36 mouse cellular contexts compared by ENCODE assay signal in the genomic region with DNA sequence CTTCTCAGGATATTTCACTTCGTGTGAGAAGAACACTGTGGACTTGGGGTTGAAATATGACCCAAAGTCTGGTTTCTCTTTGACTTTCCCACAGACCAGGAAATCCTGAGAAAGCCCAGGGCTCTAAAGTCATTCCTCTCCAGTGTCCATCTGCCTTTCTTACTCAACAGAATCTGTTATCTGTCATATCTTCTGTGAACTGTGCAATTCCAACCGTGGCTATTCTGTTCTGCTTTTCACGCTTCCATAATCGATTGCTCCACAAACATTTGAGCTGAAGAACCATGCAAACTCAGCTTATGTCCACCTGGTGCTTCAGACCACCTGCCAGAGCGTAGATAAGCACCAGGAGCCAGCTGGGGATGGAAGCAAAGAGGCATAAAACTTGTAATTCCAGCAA. TPM values are rescaled to one million over a fixed set of nuclear protein-coding genes. Genes with fewer than 3 reads are reported as not detected.
DNase-seq lines count a peak whose midpoint lies in the region; ATAC-seq and TF ChIP-seq lines count a peak whose summit lies in the region.
"Had no signal": no experiment of that assay in that cellular context is flagged by ENCODE, and none has a peak within 500 bp of the region (broad histone marks: within the 10 kb centered on the region; RNA-seq: fewer than 3 reads in every experiment).

No protein-coding gene starts in this region.

- no peak for TF ChIP-seq CTCF in CH12.LX (conservative IDR thresholded peaks at IDR 0.05 in 1 of 2, IDR thresholded peaks at IDR 0.05 in 1 of 2; ENCODE audit: low read depth in 2 of 2, low read length in 2 of 2)

- no peaks in the 10 kb centered on the region for H3K79me2 ChIP-seq in CH12.LX (replicated peaks; ENCODE audit: control insufficient read depth, extremely low read depth, insufficient read depth, poor library complexity, severe bottlenecking)

- in situ Hi-C loops in CH12.LX (cut with MboI; ENCODE audit: low pct_ligation_motif_present, low pct_unique_long_range_greater_than_20kb, low sequenced_read_pairs): no loop called here

- TF ChIP-seq EP300 in CH12.LX (IDR thresholded peaks at IDR 0.05; ENCODE audit: low read length): no peak

- H3K4me2 ChIP-seq in embryonic facial prominence, embryonic 14.5 days (ENCODE audit: low read depth, low read length): no peak overlapping the region
- peak overlapping the region; percentile 95 for H3K4me2 ChIP-seq in CH12.LX (ENCODE audit: insufficient read depth, low read depth, poor library complexity, severe bottlenecking)
- H3K4me2 ChIP-seq in embryonic facial prominence, embryonic 15.5 days (replicated peaks): no peak overlapping the region
- H3K4me2 ChIP-seq: heart, embryonic 11.5 days; hindbrain, embryonic 14.5 days; limb, embryonic 15.5 days; liver, embryonic 15.5 days; lung, embryonic 14.5 days; midbrain, embryonic 12.5 days; neural tube, embryonic 15.5 days; stomach, embryonic 15.5 days had no signal

- H3K27me3 ChIP-seq in embryonic facial prominence, embryonic 14.5 days (replicated peaks; ENCODE audit: control insufficient read depth, insufficient read depth, low read length): no peaks in the 10 kb centered on the region
- H3K27me3 ChIP-seq in embryonic facial prominence, embryonic 10.5 days (replicated peaks; ENCODE audit: low read depth, poor library complexity, severe bottlenecking): no peaks in the 10 kb centered on the region
- no peaks in the 10 kb centered on the region for H3K27me3 ChIP-seq in CH12.LX (replicated peaks)
- H3K27me3 ChIP-seq in embryonic facial prominence, embryonic 15.5 days: no peaks in the 10 kb centered on the region
- H3K27me3 ChIP-seq: limb, embryonic 15.5 days; liver, embryonic 15.5 days; midbrain, embryonic 12.5 days; neural tube, embryonic 15.5 days; stomach, embryonic 15.5 days had no signal

- DNase-seq in embryonic facial prominence, embryonic 14.5 days (ENCODE audit: low spot score): peak; percentile 61
- DNase-seq in embryonic facial prominence, embryonic 10.5 days (ENCODE audit: low spot score): no peak
- no peak for DNase-seq in CH12.LX (ENCODE audit: extremely low read depth)
- DNase-seq in mesoderm, embryonic 11.5 days (ENCODE audit: low read depth, low spot score): peak; percentile 17
- DNase-seq in adrenal gland, adult (ENCODE audit: inconsistent age in 2 of 2, low spot score in 1 of 2): no peak
- no peak for DNase-seq in natural killer cell, adult 2 months (ENCODE audit: low spot score in 2 of 2)
- DNase-seq: adrenal gland, adult 2 months; adrenal gland, postnatal 36 days; cerebellum, adult 18-20 months; cerebellum, postnatal 10 days; gastrocnemius, postnatal 25 days; heart, adult 18-20 months; heart, postnatal 4 days; kidney, adult 9 months; kidney, postnatal 10 days; layer of hippocampus, adult 9-11 months; lung, embryonic 14.5 days; lung, postnatal 14 days; retina, postnatal 1 day; right cerebral cortex, postnatal 14 days; thymus, postnatal 14 days had no signal

- WGBS in embryonic facial prominence, embryonic 14.5 days: 60% methylated on average over 5 of the region's 5 CpGs
- 68% methylated on average over 5 of the region's 5 CpGs for WGBS in embryonic facial prominence, embryonic 10.5 days
- 41% methylated on average over 5 of the region's 5 CpGs for WGBS in embryonic facial prominence, embryonic 15.5 days

- no peaks in the 10 kb centered on the region for H3K9me3 ChIP-seq in embryonic facial prominence, embryonic 14.5 days (ENCODE audit: control insufficient read depth, low read length)
- no peaks in the 10 kb centered on the region for H3K9me3 ChIP-seq in embryonic facial prominence, embryonic 10.5 days
- no peaks in the 10 kb centered on the region for H3K9me3 ChIP-seq in CH12.LX (replicated peaks; ENCODE audit: low read length)
- H3K9me3 ChIP-seq in embryonic facial prominence, embryonic 15.5 days (replicated peaks): no peaks in the 10 kb centered on the region
- H3K9me3 ChIP-seq: limb, embryonic 15.5 days; liver, embryonic 15.5 days; midbrain, embryonic 12.5 days; neural tube, embryonic 15.5 days; stomach, embryonic 15.5 days had no signal

- H3K36me3 ChIP-seq in embryonic facial prominence, embryonic 14.5 days (ENCODE audit: control insufficient read depth, insufficient read depth, low read length): no peaks in the 10 kb centered on the region
- H3K36me3 ChIP-seq in embryonic facial prominence, embryonic 10.5 days (replicated peaks): no peaks in the 10 kb centered on the region
- no peaks in the 10 kb centered on the region for H3K36me3 ChIP-seq in CH12.LX (replicated peaks in 1 of 2; ENCODE audit: control insufficient read depth in 1 of 2, insufficient read depth in 1 of 2, low read length in 1 of 2)
- H3K36me3 ChIP-seq in embryonic facial prominence, embryonic 15.5 days: no peaks in the 10 kb centered on the region
- H3K36me3 ChIP-seq: limb, embryonic 15.5 days; liver, embryonic 15.5 days; midbrain, embryonic 12.5 days; neural tube, embryonic 15.5 days; stomach, embryonic 15.5 days had no signal

- H3K27ac ChIP-seq in embryonic facial prominence, embryonic 14.5 days (replicated peaks; ENCODE audit: low read depth, low read length): no peak overlapping the region
- no peak overlapping the region for H3K27ac ChIP-seq in embryonic facial prominence, embryonic 10.5 days (replicated peaks)
- peak overlapping the region; percentile 55; the same call in 1 of the 2 replicates for H3K27ac ChIP-seq in CH12.LX (ENCODE audit: insufficient read depth, low read depth)
- no peak overlapping the region for H3K27ac ChIP-seq in embryonic facial prominence, embryonic 15.5 days (replicated peaks)
- H3K27ac ChIP-seq: hindbrain, embryonic 14.5 days; limb, embryonic 15.5 days; liver, embryonic 15.5 days; midbrain, embryonic 12.5 days; neural tube, embryonic 15.5 days; stomach, embryonic 15.5 days had no signal

- peak; percentile 57; the same call in 1 of the 2 replicates for ATAC-seq in embryonic facial prominence, embryonic 14.5 days (ENCODE audit: low read depth)
- 0 out of 2 replicates have a peak, but pooled peaks have one; percentile 34 for ATAC-seq in embryonic facial prominence, embryonic 15.5 days (ENCODE audit: insufficient number of reproducible peaks, low FRiP score, low TSS enrichment, low read depth)
- ATAC-seq: forebrain, embryonic 14.5 days; intestine, postnatal 0 days had no signal

- dilution Hi-C loops in CH12.LX (cut with MboI; ENCODE audit: extremely low pct_ligation_motif_present, extremely low pct_unique_long_range_greater_than_20kb, low sequenced_read_pairs): no loop called here

- no peak for TF ChIP-seq RAD21 in CH12.LX (IDR thresholded peaks at IDR 0.05; ENCODE audit: low read depth, low read length)

- TF ChIP-seq POLR2A in CH12.LX (IDR thresholded peaks at IDR 0.05; ENCODE audit: low read depth, low read length): no peak

- H3K4me1 ChIP-seq in embryonic facial prominence, embryonic 14.5 days (ENCODE audit: control insufficient read depth, insufficient read depth, low read length): no peaks in the 10 kb centered on the region
- H3K4me1 ChIP-seq in embryonic facial prominence, embryonic 10.5 days: no peaks in the 10 kb centered on the region
- peaks cover 0 to 3% of the 10 kb centered on the region in 2 experiments; a peak in 1 of 4 replicates for H3K4me1 ChIP-seq in CH12.LX (ENCODE audit: control insufficient read depth in 1 of 2, insufficient read depth in 2 of 2)
- no peaks in the 10 kb centered on the region for H3K4me1 ChIP-seq in embryonic facial prominence, embryonic 15.5 days
- H3K4me1 ChIP-seq: limb, embryonic 15.5 days; liver, embryonic 15.5 days; midbrain, embryonic 12.5 days; neural tube, embryonic 15.5 days; stomach, embryonic 15.5 days had no signal

- H3K9ac ChIP-seq in embryonic facial prominence, embryonic 14.5 days (ENCODE audit: low read depth, low read length): no peak overlapping the region
- peak overlapping the region; percentile 56; the same call in 1 of the 2 replicates for H3K9ac ChIP-seq in CH12.LX (ENCODE audit: insufficient read depth, low read depth)
- H3K9ac ChIP-seq in embryonic facial prominence, embryonic 15.5 days: no peak overlapping the region
- H3K9ac ChIP-seq: hindbrain, embryonic 14.5 days; limb, embryonic 15.5 days; liver, embryonic 15.5 days; lung, embryonic 14.5 days; midbrain, embryonic 12.5 days; neural tube, embryonic 15.5 days; stomach, embryonic 15.5 days had no signal

- no peak overlapping the region for H3K4me3 ChIP-seq in embryonic facial prominence, embryonic 14.5 days (ENCODE audit: low read depth, low read length)
- H3K4me3 ChIP-seq in embryonic facial prominence, embryonic 10.5 days: no peak overlapping the region
- no peak overlapping the region for H3K4me3 ChIP-seq in CH12.LX (replicated peaks in 1 of 3; ENCODE audit: low read depth in 2 of 3, low read length in 2 of 3, poor library complexity in 1 of 3)
- no peak overlapping the region for H3K4me3 ChIP-seq in embryonic facial prominence, embryonic 15.5 days (replicated peaks)
- H3K4me3 ChIP-seq: limb, embryonic 15.5 days; liver, embryonic 15.5 days; midbrain, embryonic 12.5 days; myocyte; neural tube, embryonic 15.5 days; stomach, embryonic 15.5 days had no signal

TF ChIP-seq in CH12.LX, 34 proteins besides CTCF, POLR2A, EP300 and RAD21 (continues in another document):
- TF ChIP-seq USF1 (IDR thresholded peaks at IDR 0.05; ENCODE audit: low read depth, low read length) (no peak), MXI1 (IDR thresholded peaks at IDR 0.05; ENCODE audit: low read depth, low read length) (no peak), IRF4 (IDR thresholded peaks at IDR 0.05; ENCODE audit: low read depth, low read length) (no peak), PAX5 (IDR thresholded peaks at IDR 0.05; ENCODE audit: low read length) (no peak), NELFE (IDR thresholded peaks at IDR 0.05; ENCODE audit: low read depth, low read length) (no peak), CHD1 (IDR thresholded peaks at IDR 0.05; ENCODE audit: low read depth, low read length) (no peak), ZC3H11A (IDR thresholded peaks at IDR 0.05; ENCODE audit: low read depth, low read length) (no peak), ELF1 (IDR thresholded peaks at IDR 0.05; ENCODE audit: low read depth, low read length) (no peak), TCF12 (IDR thresholded peaks at IDR 0.05; ENCODE audit: low read depth, low read length) (no peak), NRF1 (IDR thresholded peaks at IDR 0.05; ENCODE audit: low read depth, low read length) (no peak), KAT2A (IDR thresholded peaks at IDR 0.05; ENCODE audit: insufficient replicate concordance, low read length) (no peak), BHLHE40 (IDR thresholded peaks at IDR 0.05; ENCODE audit: low read depth, low read length) (no peak), ZNF384 (IDR thresholded peaks at IDR 0.05; ENCODE audit: low read depth, low read length) (no peak)

RNA-seq across cellular contexts. Expression of gene Gpr174, which starts 56.9 kb away (rescaled TPM):
- 0.08 and 0.54 TPM in 2 replicates for polyA plus RNA-seq in embryonic facial prominence, embryonic 14.5 days (2014; fragmentation: Nextera tagmentation; extraction: Ambion mirVana)
- not detected in 2 replicates for polyA plus RNA-seq in embryonic facial prominence, embryonic 10.5 days (2016; fragmentation: Nextera tagmentation; extraction: Ambion mirVana)
- 8.5 and 13.3 TPM in 2 replicates for total RNA-seq in CH12.LX (2012; rRNA removed)
- total RNA-seq in CH12.LX (2014; rRNA removed): 30.3 and 39.3 TPM in 2 replicates
- polyA plus RNA-seq in CH12.LX (2012; ENCODE audit: insufficient read length, low read depth): 15.2 and 16.2 TPM in 2 replicates
- 0.17 and 0.49 TPM in 2 replicates for polyA plus RNA-seq in embryonic facial prominence, embryonic 15.5 days (2015; fragmentation: Nextera tagmentation; extraction: Ambion mirVana)
- total RNA-seq: adrenal gland, postnatal 36 days; gastrocnemius, adult 18-20 months; gastrocnemius, postnatal 25 days; left cerebral cortex, adult 18-20 months; left cerebral cortex, postnatal 25 days; midbrain, postnatal 0 days had no signal
- polyA plus RNA-seq: adrenal gland, adult 2 months; hindbrain, embryonic 14.5 days; intestine, postnatal 0 days; lung, embryonic 14.5 days; myocyte; neural tube, embryonic 15.5 days had no signal

Comparison
In these comparisons a context has a peak if more than half of its experiments do, and no peak if none do; other contexts are left out.
1. DNase-seq: peak in embryonic facial prominence, embryonic 14.5 days (single experiment) and mesoderm, embryonic 11.5 days (single experiment); none in embryonic facial prominence, embryonic 10.5 days (single experiment), CH12.LX (single experiment), adrenal gland, adult (0 of 2) and natural killer cell, adult 2 months (0 of 2).
2. RNA of gene Gpr174, which starts 56.9 kb away (polyA plus RNA-seq): 15.2 to 16.2 TPM in CH12.LX; 0.17 to 0.49 TPM in embryonic facial prominence, embryonic 15.5 days, 0.08 to 0.54 TPM in embryonic facial prominence, embryonic 14.5 days and not detected in embryonic facial prominence, embryonic 10.5 days; every median in the first group is over 10 times any median in the second.